Mouse (Mus musculus) liver, embryonic 15.5 days (tissue): Measurements from ENCODE around the gene Hmgb1. TPM values are rescaled to one million over a fixed set of nuclear protein-coding genes. Genes with fewer than 3 reads are reported as not detected.

ENCODE experiments used
- ATAC-seq: fragments of 200-750 bp; cut with Nextera tagmentation; 2 replicates; pipeline ENCODE4 v1.8.0; 2017; ENCODE audit warnings: moderate number of reproducible peaks, mild to moderate bottlenecking, moderate library complexity; ENCODE audit not compliant: insufficient read depth
- H3K27ac ChIP-seq: fragments of 300-500 bp; sonication (generic); replicated peaks from 2 replicates; pipeline ENCODE4 v1.5.1; 2015; ENCODE audit warnings: mild to moderate bottlenecking, inconsistent platforms
- H3K27me3 ChIP-seq: fragments of 300-500 bp; sonication (generic); 2 replicates; pipeline ENCODE4 v1.6.1; 2015; ENCODE audit warnings: mild to moderate bottlenecking, inconsistent platforms
- H3K36me3 ChIP-seq: fragments of 300-500 bp; sonication (generic); replicated peaks from 2 replicates; pipeline ENCODE4 v1.6.1; 2015; ENCODE audit warnings: moderate library complexity, mild to moderate bottlenecking, inconsistent platforms
- H3K4me1 ChIP-seq: fragments of 300-500 bp; sonication (generic); replicated peaks from 2 replicates; pipeline ENCODE4 v1.6.1; 2015; ENCODE audit warnings: inconsistent platforms
- H3K4me2 ChIP-seq: fragments of 300-500 bp; sonication (generic); 2 replicates; pipeline ENCODE4 v1.6.1; 2015; ENCODE audit warnings: moderate library complexity, mild to moderate bottlenecking, inconsistent platforms
- H3K4me3 ChIP-seq: fragments of 300-500 bp; sonication (generic); replicated peaks from 2 replicates; pipeline ENCODE4 v1.5.1; 2015; ENCODE audit warnings: mild to moderate bottlenecking, inconsistent platforms
- H3K9ac ChIP-seq: fragments of 300-500 bp; sonication (generic); 2 replicates; pipeline ENCODE4 v1.6.1; 2015; ENCODE audit warnings: moderate library complexity, mild to moderate bottlenecking, inconsistent platforms
- H3K9me3 ChIP-seq: fragments of 300-500 bp; sonication (generic); replicated peaks from 2 replicates; pipeline ENCODE4 v1.6.1; 2016; ENCODE audit warnings: inconsistent platforms
- WGBS: fragments of 180-500 bp; shearing (Covaris S2); methylation state at CpG from one replicate; pipeline ENCODE4 v1.1.7; 2015; ENCODE audit warnings: mixed read lengths; ENCODE audit not compliant: insufficient replicate concordance; 5-methylcytosine and 5-hydroxymethylcytosine counted together
- polyA plus RNA-seq: library from polyadenylated mRNA; unstranded; fragments of >200 nt; fragmentation: Nextera tagmentation; extraction: Ambion mirVana; gene quantifications from 2 replicates; pipeline ENCODE4 v1.2.1, GENCODE M21; 2015

The Hmgb1 gene
- polyA plus RNA-seq, 1 experiment from 2014 or later: 440 TPM

DNA sequence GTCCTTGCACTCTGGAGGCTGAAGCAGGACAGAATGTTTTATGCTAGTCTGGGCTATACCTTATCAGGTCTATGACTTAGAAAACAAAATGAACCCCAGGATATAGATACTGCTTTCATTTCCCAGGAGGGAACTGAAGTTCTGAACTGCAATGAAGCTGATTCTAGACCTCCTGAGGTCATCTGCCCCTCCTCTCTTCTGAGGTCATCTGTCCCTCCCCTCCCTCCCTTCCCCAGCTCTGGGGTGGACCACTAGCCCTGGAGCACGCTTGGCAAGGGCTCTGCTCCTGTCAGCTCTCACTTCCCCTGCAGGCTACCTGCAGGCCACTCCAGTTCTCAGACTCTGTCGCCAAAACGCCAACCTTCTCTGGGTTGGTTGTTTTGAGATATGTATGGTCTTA is 84.2 kb downstream of the Hmgb1 start:
- Histone ChIP-seq H3K9ac (no peak overlapping the region), H3K4me2 (no peak overlapping the region), H3K4me1 (peaks cover 11% of the 10 kb centered on the region), H3K27ac (no peak overlapping the region), H3K36me3 (no peaks in the 10 kb centered on the region), H3K4me3 (no peak overlapping the region), H3K27me3 (no peaks in the 10 kb centered on the region), H3K9me3 (no peaks in the 10 kb centered on the region)
- WGBS: 51% methylated on average over 3 of the region's 3 CpGs
- no peak for ATAC-seq

DNA sequence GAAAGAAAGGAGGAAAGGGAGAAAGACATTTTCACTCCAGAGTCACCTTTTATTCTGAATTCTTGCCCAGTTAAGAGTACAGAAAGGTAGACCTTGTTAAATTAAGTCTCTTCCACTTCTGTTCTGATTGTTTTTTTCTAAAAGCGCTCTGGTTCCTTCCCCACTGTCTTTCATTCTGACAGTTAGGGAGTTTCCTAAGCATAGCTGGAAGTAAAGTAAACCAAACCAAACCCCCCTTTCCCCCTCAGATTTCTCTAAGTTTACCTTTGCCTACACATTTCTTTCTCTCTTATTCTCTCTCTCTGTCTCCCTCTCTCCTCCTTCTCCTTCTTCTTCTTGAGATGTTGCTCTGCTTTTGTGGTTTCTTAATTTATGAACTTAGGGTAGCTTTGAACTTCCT is 85.3 kb downstream of the Hmgb1 start:
- Histone ChIP-seq H3K36me3 (no peaks in the 10 kb centered on the region), H3K27me3 (no peaks in the 10 kb centered on the region), H3K9ac (no peak overlapping the region), H3K4me2 (no peak overlapping the region), H3K27ac (no peak overlapping the region), H3K9me3 (no peaks in the 10 kb centered on the region), H3K4me1 (peaks cover 11% of the 10 kb centered on the region), H3K4me3 (no peak overlapping the region)
- no peak for ATAC-seq
- WGBS: 60% methylated on average over 1 of the region's 1 CpGs

- H3K9me3 ChIP-seq: no peaks in the 10 kb centered on the region
- peaks cover 11% of the 10 kb centered on the region for H3K4me1 ChIP-seq
- H3K4me2 ChIP-seq: no peak overlapping the region
- H3K9ac ChIP-seq: no peak overlapping the region
- H3K4me3 ChIP-seq: no peak overlapping the region
- H3K36me3 ChIP-seq: no peaks in the 10 kb centered on the region
- no peaks in the 10 kb centered on the region for H3K27me3 ChIP-seq
- ATAC-seq: no peak
- WGBS: 65% methylated on average over 5 of the region's 5 CpGs
- H3K27ac ChIP-seq: no peak overlapping the region
Measured at GRCm38 (mm10) chr5:149097841-149098240, 86.4 kb downstream of the Hmgb1 start.

GRCm38 (mm10) chr5:149096284-149096683 is 88.0 kb downstream of the Hmgb1 start:
- no peak overlapping the region for H3K27ac ChIP-seq
- 53% methylated on average over 11 of the region's 11 CpGs for WGBS
- H3K9ac ChIP-seq: no peak overlapping the region
- H3K4me3 ChIP-seq: no peak overlapping the region
- no peaks in the 10 kb centered on the region for H3K27me3 ChIP-seq
- H3K36me3 ChIP-seq: no peaks in the 10 kb centered on the region
- peaks cover 11% of the 10 kb centered on the region for H3K4me1 ChIP-seq
- H3K9me3 ChIP-seq: no peaks in the 10 kb centered on the region
- peak; percentile 58 for ATAC-seq
- peak overlapping the region; percentile 30 for H3K4me2 ChIP-seq

GRCm38 (mm10) chr5:149092926-149093325 is 91.4 kb downstream of the Hmgb1 start:
- no peaks in the 10 kb centered on the region for H3K36me3 ChIP-seq
- 74% methylated on average over 5 of the region's 5 CpGs for WGBS
- no peaks in the 10 kb centered on the region for H3K9me3 ChIP-seq
- ATAC-seq: no peak
- no peak overlapping the region for H3K9ac ChIP-seq
- no peak overlapping the region for H3K4me3 ChIP-seq
- H3K4me1 ChIP-seq: peaks cover 11% of the 10 kb centered on the region
- H3K4me2 ChIP-seq: no peak overlapping the region
- no peak overlapping the region for H3K27ac ChIP-seq
- no peaks in the 10 kb centered on the region for H3K27me3 ChIP-seq

DNA sequence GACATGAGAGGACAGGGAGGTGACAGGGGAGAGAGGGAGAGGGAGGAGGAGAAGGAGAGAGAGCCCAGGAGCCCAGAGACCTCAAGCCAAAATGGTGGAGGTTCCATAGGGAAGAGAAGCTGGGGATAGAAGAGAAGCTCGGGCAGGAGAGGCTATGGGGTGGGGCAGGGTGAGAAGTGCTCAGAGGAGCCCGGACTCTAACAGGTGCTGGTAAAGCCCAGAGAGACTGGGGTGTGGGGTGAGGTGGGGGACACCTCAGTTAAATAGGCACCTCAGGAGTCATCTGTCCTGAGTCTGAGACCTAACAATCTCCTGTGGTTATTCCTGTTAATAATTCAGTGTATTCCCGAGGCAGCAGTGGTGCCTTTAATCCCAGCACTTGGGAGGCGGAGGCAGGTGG is 91.8 kb downstream of the Hmgb1 start:
- H3K9ac ChIP-seq: no peak overlapping the region
- no peaks in the 10 kb centered on the region for H3K27me3 ChIP-seq
- peaks cover 12% of the 10 kb centered on the region for H3K4me1 ChIP-seq
- no peaks in the 10 kb centered on the region for H3K9me3 ChIP-seq
- no peaks in the 10 kb centered on the region for H3K36me3 ChIP-seq
- H3K4me3 ChIP-seq: no peak overlapping the region
- H3K27ac ChIP-seq: no peak overlapping the region
- H3K4me2 ChIP-seq: no peak overlapping the region
- no peak for ATAC-seq
- WGBS: 71% methylated on average over 4 of the region's 4 CpGs

GRCm38 (mm10) chr5:149091256-149091655 is 93.0 kb downstream of the Hmgb1 start:
- H3K27ac ChIP-seq: no peak overlapping the region
- H3K9ac ChIP-seq: no peak overlapping the region
- no peak overlapping the region for H3K4me3 ChIP-seq
- H3K4me2 ChIP-seq: no peak overlapping the region
- 77% methylated on average over 14 of the region's 14 CpGs for WGBS
- H3K4me1 ChIP-seq: peaks cover 20% of the 10 kb centered on the region
- no peaks in the 10 kb centered on the region for H3K36me3 ChIP-seq
- H3K27me3 ChIP-seq: no peaks in the 10 kb centered on the region
- ATAC-seq: no peak
- H3K9me3 ChIP-seq: no peaks in the 10 kb centered on the region

DNA sequence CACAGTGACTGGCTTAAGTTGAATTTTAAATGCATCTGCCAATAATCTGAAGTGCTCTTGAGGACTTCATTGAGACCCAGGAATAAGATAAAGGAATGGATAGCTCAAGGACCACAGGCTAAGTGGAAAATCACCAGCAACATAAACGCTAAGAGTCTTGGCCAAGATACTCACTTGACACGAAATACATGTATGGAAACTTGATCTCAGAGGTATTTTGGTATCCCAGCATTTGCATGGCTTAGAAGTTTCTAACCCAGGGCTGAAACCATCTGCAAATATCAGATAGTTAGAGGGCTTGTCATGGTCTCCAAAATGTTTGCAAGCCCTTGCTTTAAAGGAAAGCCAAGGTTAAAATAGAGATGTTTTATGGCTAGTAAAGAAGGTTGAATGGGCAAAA is 94.4 kb downstream of the Hmgb1 start:
- no peak overlapping the region for H3K9ac ChIP-seq
- peaks cover 22% of the 10 kb centered on the region for H3K4me1 ChIP-seq
- H3K27ac ChIP-seq: no peak overlapping the region
- WGBS: 65% methylated on average over 2 of the region's 2 CpGs
- no peaks in the 10 kb centered on the region for H3K9me3 ChIP-seq
- H3K27me3 ChIP-seq: no peaks in the 10 kb centered on the region
- no peak overlapping the region for H3K4me3 ChIP-seq
- H3K4me2 ChIP-seq: no peak overlapping the region
- ATAC-seq: no peak
- H3K36me3 ChIP-seq: no peaks in the 10 kb centered on the region

- Histone ChIP-seq H3K36me3 (no peaks in the 10 kb centered on the region), H3K27ac (no peak overlapping the region), H3K4me2 (no peak overlapping the region), H3K27me3 (no peaks in the 10 kb centered on the region), H3K9ac (no peak overlapping the region), H3K4me3 (no peak overlapping the region), H3K4me1 (peaks cover 22% of the 10 kb centered on the region), H3K9me3 (no peaks in the 10 kb centered on the region)
- WGBS: 58% methylated on average over 5 of the region's 5 CpGs
- ATAC-seq: no peak
Measured at GRCm38 (mm10) chr5:149089456-149089855, 94.8 kb downstream of the Hmgb1 start.

- Histone ChIP-seq H3K36me3 (no peaks in the 10 kb centered on the region), H3K9ac (no peak overlapping the region), H3K4me1 (peaks cover 22% of the 10 kb centered on the region), H3K9me3 (no peaks in the 10 kb centered on the region), H3K4me3 (no peak overlapping the region), H3K27ac (no peak overlapping the region), H3K27me3 (no peaks in the 10 kb centered on the region), H3K4me2 (no peak overlapping the region)
- 49% methylated on average over 6 of the region's 6 CpGs for WGBS
- ATAC-seq: no peak
Measured at GRCm38 (mm10) chr5:149088891-149089290, 95.4 kb downstream of the Hmgb1 start.

GRCm38 (mm10) chr5:149088149-149088548 is 96.1 kb downstream of the Hmgb1 start:
- Histone ChIP-seq H3K4me3 (no peak overlapping the region), H3K27me3 (no peaks in the 10 kb centered on the region), H3K36me3 (no peaks in the 10 kb centered on the region), H3K9ac (no peak overlapping the region), H3K4me2 (no peak overlapping the region), H3K9me3 (no peaks in the 10 kb centered on the region), H3K27ac (no peak overlapping the region), H3K4me1 (peaks cover 22% of the 10 kb centered on the region)
- ATAC-seq: no peak
- WGBS: 64% methylated on average over 3 of the region's 3 CpGs

DNA sequence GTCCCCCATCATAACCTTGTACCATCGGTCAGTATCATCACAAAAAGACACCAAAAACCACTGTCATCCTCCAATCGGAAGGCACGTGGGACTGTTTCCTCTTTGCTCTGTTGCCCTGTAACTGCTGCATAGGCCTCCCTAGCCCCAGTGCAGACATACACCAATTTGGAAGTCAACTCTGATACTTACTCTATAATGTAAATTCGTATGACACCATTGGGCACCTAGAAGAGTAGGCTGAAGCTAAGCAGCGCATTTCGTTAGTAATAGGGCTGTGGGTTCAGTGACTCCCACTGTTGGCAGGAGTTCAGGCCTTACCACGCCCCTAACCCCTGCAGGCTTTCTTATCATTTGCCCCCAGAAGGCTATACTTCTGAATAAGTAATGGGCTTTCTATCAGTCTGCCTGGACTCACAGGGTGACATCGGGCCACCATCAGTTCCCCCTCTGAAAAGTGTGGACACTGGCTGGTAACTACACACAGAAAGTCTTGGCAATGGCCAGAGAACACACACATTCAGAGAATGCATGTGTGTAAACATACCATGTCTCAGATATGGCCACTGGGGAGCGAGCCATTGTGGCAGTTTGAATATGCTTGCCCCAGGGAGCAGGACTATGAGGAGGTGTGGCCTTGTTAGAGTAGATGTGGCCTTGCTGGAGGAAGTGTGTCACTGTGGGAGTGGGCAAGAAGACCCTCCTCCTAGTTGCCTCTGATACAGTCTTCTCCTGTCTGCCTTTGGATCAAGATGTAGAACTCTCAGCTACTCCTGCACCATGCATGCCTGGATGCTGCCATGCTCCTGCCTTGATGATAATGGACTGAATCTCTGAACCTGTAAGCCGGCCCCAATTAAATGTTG is 97.7 kb downstream of the Hmgb1 start:
- Histone ChIP-seq H3K9ac (no peak overlapping the region), H3K4me3 (no peak overlapping the region), H3K4me1 (peaks cover 22% of the 10 kb centered on the region), H3K4me2 (peak overlapping the region; percentile 31), H3K27me3 (no peaks in the 10 kb centered on the region), H3K9me3 (no peaks in the 10 kb centered on the region), H3K36me3 (no peaks in the 10 kb centered on the region), H3K27ac (no peak overlapping the region; the same call in 1 of the 2 replicates)
- WGBS: 29% methylated on average over 10 of the region's 10 CpGs
- peak; percentile 92 for ATAC-seq
